Mouse (Mus musculus) brain, embryonic 14.5 days (tissue): ENCODE measurements around the gene Htra3.

Experiments used
- CTCF ChIP-seq: fragments of 200-500 bp; IDR thresholded peaks from 2 replicates; pipeline ENCODE4 v1.5.1; 2012; ENCODE audit warnings: inconsistent platforms, mild to moderate bottlenecking, moderate library complexity, borderline replicate concordance; ENCODE audit not compliant: insufficient read depth, insufficient read length; ENCODE audit errors: extremely low read depth
- POLR2A ChIP-seq: fragments of 200-500 bp; IDR thresholded peaks from 2 replicates; pipeline ENCODE4 v1.6.1; 2012; ENCODE audit warnings: mild to moderate bottlenecking, inconsistent platforms, borderline replicate concordance; ENCODE audit not compliant: poor library complexity, insufficient read depth, insufficient read length, severe bottlenecking; ENCODE audit errors: extremely low read depth

GRCm38 (mm10) chr5:35710931-35711330 is 31.3 kb upstream of the Htra3 start:
- TF ChIP-seq CTCF (no peak), POLR2A (no peak)
